16 mouse cellular contexts compared by ENCODE assay signal in the genomic region with DNA sequence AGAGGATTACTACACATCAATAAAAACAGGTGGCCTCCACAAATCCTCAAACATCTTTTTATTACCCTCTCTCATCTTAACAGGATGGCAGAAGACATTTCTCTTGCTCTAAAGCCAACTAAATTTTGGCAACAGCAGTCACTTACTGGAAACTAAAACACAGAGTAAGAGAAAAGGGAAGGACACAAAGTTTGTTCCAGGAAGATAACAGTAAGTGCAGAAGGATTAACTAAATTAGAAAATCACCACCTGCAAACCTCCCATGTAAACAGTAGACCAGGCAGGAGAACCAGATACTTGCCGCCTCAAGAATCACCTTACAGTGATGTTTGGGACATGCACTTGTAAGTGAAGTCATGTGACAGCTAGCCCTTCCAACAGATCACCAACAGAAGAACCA. TPM values are rescaled to one million over a fixed set of nuclear protein-coding genes. Genes with fewer than 3 reads are reported as not detected.
DNase-seq lines count a peak whose midpoint lies in the region; ATAC-seq and TF ChIP-seq lines count a peak whose summit lies in the region.
"Had no signal": no experiment of that assay in that cellular context is flagged by ENCODE, and none has a peak within 500 bp of the region (broad histone marks: within the 10 kb centered on the region; RNA-seq: fewer than 3 reads in every experiment).

No protein-coding gene starts in this region.

- no peak for DNase-seq in G1E (ENCODE audit: low spot score)
- DNase-seq in MEL-GATA-1-ER (ENCODE audit: extremely low read depth, low read depth), result peak; percentile 65
- no peak for DNase-seq in frontal cortex, postnatal 36 days (ENCODE audit: low spot score in 2 of 2)
- DNase-seq in cerebellum, adult 2 months, result no peak
- DNase-seq: B cell, adult 2 months; cerebellum, adult 11-12 months; cerebellum, adult 8-10 months; cerebellum, adult 9-11 months; cerebellum, postnatal 25 days had no signal

- H3ac ChIP-seq in myocyte (ENCODE audit: control insufficient read depth, insufficient read length), result no peak overlapping the region

- no peak overlapping the region for H3K27ac ChIP-seq in cerebellum, adult 2 months (ENCODE audit: insufficient read depth, low read length)
- H3K27ac ChIP-seq: embryonic facial prominence, embryonic 10.5 days; embryonic facial prominence, embryonic 12.5 days; forebrain, embryonic 13.5 days; forebrain, embryonic 15.5 days had no signal

- H3K4me2 ChIP-seq in myocyte (ENCODE audit: low read depth), result no peak overlapping the region
- H3K4me2 ChIP-seq: embryonic facial prominence, embryonic 12.5 days; forebrain, embryonic 13.5 days; forebrain, embryonic 15.5 days had no signal

- H3K4me1 ChIP-seq in G1E (ENCODE audit: insufficient read depth, low read depth, low read length), result peaks cover 57% of the 10 kb centered on the region
- H3K4me1 ChIP-seq in cerebellum, adult 2 months (ENCODE audit: control insufficient read depth, insufficient read depth, low read length), result peaks cover 7% of the 10 kb centered on the region; the same call in 1 of the 2 replicates

- H3K79me2 ChIP-seq in myocyte (ENCODE audit: control insufficient read depth, insufficient read depth), result peaks cover 67% of the 10 kb centered on the region

- H3K27me3 ChIP-seq in G1E (ENCODE audit: insufficient read depth, low read length) (no peaks in the 10 kb centered on the region), myocyte (ENCODE audit: control insufficient read depth, insufficient read depth, insufficient read length) (no peaks in the 10 kb centered on the region)
- H3K27me3 ChIP-seq in cerebellum, adult 2 months (ENCODE audit: control insufficient read depth, insufficient read depth, low read length), result no peaks in the 10 kb centered on the region
- H3K27me3 ChIP-seq: CH12.LX; embryonic facial prominence, embryonic 12.5 days; forebrain, embryonic 13.5 days; forebrain, embryonic 15.5 days had no signal

- 93% methylated on average over 1 of the region's 1 CpGs for WGBS in cerebellum, adult 2 months

- H3K9me3 ChIP-seq in G1E (replicated peaks), result no peaks in the 10 kb centered on the region
- H3K9me3 ChIP-seq: embryonic facial prominence, embryonic 10.5 days; embryonic facial prominence, embryonic 12.5 days; forebrain, embryonic 13.5 days; forebrain, embryonic 15.5 days had no signal

- no peak for TF ChIP-seq POLR2A in myocyte (IDR thresholded peaks at IDR 0.05; ENCODE audit: insufficient read length, low read depth)
- TF ChIP-seq POLR2A in cerebellum, adult 2 months (IDR thresholded peaks at IDR 0.05; ENCODE audit: borderline replicate concordance, insufficient read depth, low read length), result no peak

- no peak overlapping the region for H3K4me3 ChIP-seq in G1E (ENCODE audit: low read depth, low read length)
- no peak overlapping the region for H3K4me3 ChIP-seq in myocyte
- no peak overlapping the region for H3K4me3 ChIP-seq in cerebellum, adult 2 months (replicated peaks; ENCODE audit: insufficient read depth, low read depth, low read length)
- H3K4me3 ChIP-seq: embryonic facial prominence, embryonic 10.5 days; embryonic facial prominence, embryonic 12.5 days; forebrain, embryonic 13.5 days; forebrain, embryonic 15.5 days had no signal

- ATAC-seq in G1E (ENCODE audit: extremely low read depth, insufficient number of reproducible peaks, low FRiP score, poor library complexity, severe bottlenecking), result peak; percentile 26; the same call in 1 of the 2 replicates
- ATAC-seq: CD4-positive, CD25-positive, alpha-beta regulatory T cell, adult 4 months; forebrain, embryonic 13.5 days; forebrain, embryonic 15.5 days had no signal

- no peak for TF ChIP-seq CTCF in G1E (IDR thresholded peaks at IDR 0.05; ENCODE audit: low read depth, low read length)
- no peak for TF ChIP-seq CTCF in cerebellum, adult 2 months (IDR thresholded peaks at IDR 0.05; ENCODE audit: borderline replicate concordance, insufficient read depth, low read depth, low read length)

- H3K36me3 ChIP-seq in G1E (replicated peaks) (peaks cover 37% of the 10 kb centered on the region), myocyte (ENCODE audit: control insufficient read depth, insufficient read depth) (no peaks in the 10 kb centered on the region)
- H3K36me3 ChIP-seq: embryonic facial prominence, embryonic 12.5 days; forebrain, embryonic 15.5 days had no signal

TF ChIP-seq in myocyte, 11 proteins besides CTCF, POLR2A, EP300 and RAD21:
- TF ChIP-seq MYOD1 (IDR thresholded peaks at IDR 0.05; ENCODE audit: control insufficient read depth in 1 of 3, insufficient read length in 2 of 3, low read depth in 2 of 3) (no peak), USF1 (IDR thresholded peaks at IDR 0.05; ENCODE audit: low read depth) (peak; percentile 18)

RNA-seq across cellular contexts. Expression of a gene that starts 5.8 kb away (rescaled TPM):
- 17.9 and 27.8 TPM in 2 replicates for total RNA-seq in G1E (2014; fragmentation: Nextera tagmentation)
- total RNA-seq in G1E (2017), result 28.5 and 30.5 TPM in 2 replicates
- 13.2 and 13.3 TPM in 2 replicates for polyA plus RNA-seq in G1E (2012)
- 27.4 TPM for polyA plus RNA-seq in myocyte (2012; fragmentation: generic; extraction: Trizol)
- polyA plus RNA-seq in cerebellum, adult 2 months (2012; rRNA removed), result 36.3 and 37.3 TPM in 2 replicates
